Mouse (Mus musculus) testis, adult 2 months (tissue): Measurements from ENCODE around the gene Ccser1.

Source experiments
- CTCF ChIP-seq: fragments of 200-500 bp; IDR thresholded peaks from 2 replicates; pipeline ENCODE4 v1.5.1; 2012; ENCODE audit warnings: low read depth, mild to moderate bottlenecking, inconsistent platforms, low read length, moderate library complexity; ENCODE audit not compliant: control insufficient read depth, insufficient read depth, insufficient replicate concordance
- POLR2A ChIP-seq: fragments of 200-500 bp; IDR thresholded peaks from 2 replicates; pipeline ENCODE4 v1.6.1; 2012; ENCODE audit warnings: low read depth, mild to moderate bottlenecking, inconsistent platforms, low read length, moderate library complexity; ENCODE audit not compliant: control insufficient read depth

- TF ChIP-seq CTCF (no peak), POLR2A (no peak)
Observed at GRCm38 (mm10) chr6:62055276-62055675, 875.2 kb downstream of the Ccser1 start.
